Mouse (Mus musculus) megakaryocyte progenitor cell, adult 5-6 weeks (primary cell): ENCODE results near the gene Syde2. TPM values are rescaled to one million over a fixed set of nuclear protein-coding genes. Genes with fewer than 3 reads are reported as not detected.
"Not testable (repeated sequence)": the region's sequence is repeated elsewhere in the genome, so short reads cannot be mapped to it uniquely, and the experiment has no call there.

Experiments
- ATAC-seq: replicated peaks from 2 replicates; pipeline ENCODE4 v1.8.0; 2016; ENCODE audit warnings: mild to moderate bottlenecking, moderate TSS enrichment, inconsistent platforms; ENCODE audit not compliant: poor library complexity
- total RNA-seq, 2 experiments: library from RNA; stranded (forward) in 1 of 2; stranded (reverse) in 1 of 2; fragments of 157-497, 149-512 nt in 1 of 2; fragments of 200-1000 nt in 1 of 2; gene quantifications; 2 replicates each; pipeline versions ENCODE4 v1.2.3 to v1.2.4; 2015 to 2017

Syde2 gene
- total RNA-seq, 2 experiments from 2014 or later, result 3.2 to 4.9 TPM

- ATAC-seq, result not testable (repeated sequence)
Observed at GRCm38 (mm10) chr3:145965583-145965982, 22.1 kb upstream of the Syde2 start.

- ATAC-seq, result no peak
Observed at GRCm38 (mm10) chr3:145966806-145967205, 20.9 kb upstream of the Syde2 start.

- peak; percentile 73 for ATAC-seq
Observed at GRCm38 (mm10) chr3:145969031-145969501, 18.6 kb upstream of the Syde2 start.

GRCm38 (mm10) chr3:145971501-145971900 lies 16.2 kb upstream of the Syde2 start:
- no peak for ATAC-seq

- ATAC-seq, result no peak
Observed at GRCm38 (mm10) chr3:145974986-145975385, 12.7 kb upstream of the Syde2 start.

- peak; percentile 13; the same call in 1 of the 2 replicates for ATAC-seq
Observed at GRCm38 (mm10) chr3:145985333-145985925, 2.2 kb upstream of the Syde2 start.

GRCm38 (mm10) chr3:145986317-145987001 lies 1.2 kb upstream of the Syde2 start:
- no peak for ATAC-seq

- peak; percentile 70 for ATAC-seq
Observed at GRCm38 (mm10) chr3:145987970-145988683, 457 bp downstream of the Syde2 start.

GRCm38 (mm10) chr3:145988684-145989575 lies 1.3 kb downstream of the Syde2 start:
- peak; percentile 1; the same call in 1 of the 2 replicates for ATAC-seq

- 0 out of 2 replicates have a peak, but pooled peaks have one; percentile 12 for ATAC-seq
Observed at GRCm38 (mm10) chr3:145989576-145990081, 2.0 kb downstream of the Syde2 start.

- no peak for ATAC-seq
Observed at GRCm38 (mm10) chr3:145991130-145991529, 3.5 kb downstream of the Syde2 start.

- ATAC-seq, result no peak
Observed at GRCm38 (mm10) chr3:145991976-145992730, 4.5 kb downstream of the Syde2 start.

- ATAC-seq, result no peak
Observed at GRCm38 (mm10) chr3:145992796-145993195, 5.1 kb downstream of the Syde2 start.

- ATAC-seq, result peak; percentile 77
Observed at GRCm38 (mm10) chr3:145993481-145994201, 6.0 kb downstream of the Syde2 start.

GRCm38 (mm10) chr3:145995489-145995888 lies 7.8 kb downstream of the Syde2 start:
- no peak for ATAC-seq

- ATAC-seq, result not testable (repeated sequence)
Observed at GRCm38 (mm10) chr3:145996539-145996938, 8.9 kb downstream of the Syde2 start.

GRCm38 (mm10) chr3:146004347-146005051 lies 16.8 kb downstream of the Syde2 start:
- no peak for ATAC-seq

GRCm38 (mm10) chr3:146007872-146008271 lies 20.2 kb downstream of the Syde2 start:
- no peak for ATAC-seq
